Mouse (Mus musculus) lung, postnatal 14 days (tissue): ENCODE results near the gene Mchr1.

Source experiments
- DNase-seq: peaks from one replicate; pipeline ENCODE4 v3.0.0; 2021

Gene Mchr1

DNA sequence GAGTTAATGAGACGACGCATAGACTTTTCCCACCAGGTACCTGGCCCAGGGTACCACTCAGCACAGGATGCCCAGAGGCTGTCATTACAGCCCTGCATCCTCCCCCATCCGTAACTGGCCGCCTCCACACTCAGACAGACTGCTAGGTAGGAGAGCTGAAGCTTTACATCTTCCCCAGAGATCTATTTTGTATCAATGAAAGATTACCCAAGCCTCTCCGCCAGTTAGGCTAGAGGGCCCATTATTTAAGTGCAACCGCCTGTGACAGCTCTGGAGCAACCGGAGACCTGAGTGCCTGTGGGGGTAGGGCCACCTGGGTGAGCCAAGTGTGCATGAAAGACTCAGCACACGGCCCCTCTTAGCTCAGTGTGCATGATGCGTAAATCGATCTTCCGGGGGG is 42.6 kb downstream of the Mchr1 start:
- DNase-seq, result no peak

- no peak for DNase-seq
Measured at GRCm38 (mm10) chr15:81278699-81279098, 43.4 kb downstream of the Mchr1 start.

DNA sequence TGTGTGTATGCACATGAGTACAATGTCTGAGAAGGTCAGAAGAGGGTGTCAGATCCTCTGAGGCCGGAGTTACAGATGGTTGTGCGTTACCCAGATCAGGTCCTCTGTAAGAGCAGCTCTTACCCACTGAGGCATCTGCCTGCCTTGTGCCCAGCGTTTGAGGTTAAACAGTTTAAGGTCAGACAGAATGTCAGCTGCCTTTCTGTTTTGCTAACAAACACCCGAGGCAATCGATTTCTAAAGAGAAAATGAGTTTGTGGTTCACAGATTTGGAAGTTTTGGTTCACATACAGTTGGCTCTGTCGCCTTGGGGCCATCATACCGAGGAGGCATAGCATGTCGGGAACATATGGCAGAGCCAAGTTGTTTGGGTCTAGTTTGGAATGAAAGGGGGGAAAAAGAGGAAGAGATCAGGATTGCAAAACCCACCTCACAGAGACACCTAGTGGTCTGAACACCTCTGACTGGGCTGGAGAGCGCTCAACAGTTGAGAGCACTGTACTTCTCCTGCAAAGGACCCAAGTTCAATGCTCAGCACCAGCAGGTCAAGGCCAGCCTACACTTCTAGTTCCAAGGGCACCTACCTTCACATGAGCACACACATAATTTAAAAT is 48.9 kb downstream of the Mchr1 start:
- DNase-seq, result peak; percentile 13
